Mouse (Mus musculus): ENCODE measurements at regions not wholly inside any gene's neighbourhood (a gene's known extent, or its start where the extent isn't known, plus 50 kb on each side); places are given as distances from the start of the nearest gene placed in this dataset.
"Not testable (repeated sequence)": the region's sequence is repeated elsewhere in the genome, so short reads cannot be mapped to it uniquely, and the experiment has no call there.

DNA sequence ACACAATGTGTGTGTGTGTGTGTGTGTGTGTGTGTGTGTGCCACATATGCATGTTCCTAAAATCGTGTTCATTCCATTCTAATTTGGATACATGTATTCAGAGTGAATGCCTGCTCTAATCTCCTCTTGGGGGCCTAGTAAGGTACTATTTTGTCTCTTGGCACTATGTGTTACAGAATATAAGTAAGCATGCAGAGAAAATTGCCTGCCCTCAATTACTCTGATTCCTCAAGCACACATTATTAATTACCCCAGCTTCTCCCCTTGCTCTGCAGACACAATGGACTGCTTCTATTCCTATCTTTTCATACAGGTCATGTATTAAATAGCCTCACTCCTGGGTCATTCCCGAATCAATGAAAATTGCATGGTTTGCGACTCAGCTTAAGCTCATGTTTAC, 406.3 kb downstream of the Trib2 start:
- DNase-seq (ENCODE audit: low spot score), result no peak

GRCm38 (mm10) chr12:15407577-15407976, 409.1 kb downstream of the Trib2 start:
- not testable (repeated sequence) for DNase-seq (ENCODE audit: low spot score)

GRCm38 (mm10) chr12:15392641-15393040, 424.1 kb downstream of the Trib2 start:
- DNase-seq (ENCODE audit: low spot score), result no peak

DNA sequence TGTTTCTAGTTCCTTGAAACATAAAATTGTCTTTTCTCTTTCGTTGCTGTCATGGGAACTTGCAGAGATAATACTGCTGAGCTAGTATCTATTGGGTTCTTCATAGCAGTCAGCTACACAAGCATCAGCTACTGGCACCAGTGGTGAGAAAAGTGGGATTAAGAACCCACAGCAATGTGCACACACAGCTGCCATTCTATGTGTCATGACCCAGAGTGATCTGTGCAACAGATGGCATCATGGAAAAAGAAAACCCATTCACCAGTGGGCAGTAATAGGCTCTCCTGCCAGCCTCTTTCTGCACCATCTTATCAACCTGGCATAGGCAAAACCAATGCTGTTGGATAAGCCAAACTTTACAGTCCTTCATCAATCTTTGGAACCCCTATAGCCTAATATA, 428.1 kb downstream of the Trib2 start:
- DNase-seq (ENCODE audit: low spot score), result no peak

- no peak for DNase-seq (ENCODE audit: low spot score)
Observed at GRCm38 (mm10) chr12:15357808-15358207, 458.9 kb downstream of the Trib2 start.

GRCm38 (mm10) chr12:15320697-15321449, 495.8 kb downstream of the Trib2 start:
- DNase-seq (ENCODE audit: low spot score), result no peak

- DNase-seq (ENCODE audit: low spot score), result no peak
Observed at GRCm38 (mm10) chr12:15319647-15320046, 497.1 kb downstream of the Trib2 start.

DNA sequence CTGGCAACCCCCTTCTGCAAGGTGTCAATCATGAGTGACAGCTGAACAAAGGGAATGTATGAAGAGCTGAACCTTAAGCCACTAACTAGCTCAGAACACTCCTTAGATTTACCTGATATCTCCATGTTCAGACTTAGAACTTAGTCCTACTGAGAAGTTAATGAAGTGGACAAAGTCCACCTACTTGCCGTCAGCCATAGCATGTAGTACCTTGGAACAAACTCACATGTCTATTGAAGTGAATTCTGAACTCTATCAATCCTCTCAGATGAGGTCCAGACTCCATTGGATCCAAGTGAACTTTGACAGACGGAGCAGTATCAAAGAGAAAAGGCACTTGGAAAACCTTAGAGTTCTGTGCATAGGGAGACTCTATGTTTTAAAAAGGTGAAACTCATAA, 521.8 kb downstream of the Trib2 start:
- no peak for DNase-seq (ENCODE audit: low spot score)

- no peak for DNase-seq (ENCODE audit: low spot score)
Observed at GRCm38 (mm10) chr12:15262165-15262564, 554.6 kb downstream of the Trib2 start.

- DNase-seq (ENCODE audit: low spot score), result no peak
Observed at GRCm38 (mm10) chr12:15261604-15262003, 555.1 kb downstream of the Trib2 start.

DNA sequence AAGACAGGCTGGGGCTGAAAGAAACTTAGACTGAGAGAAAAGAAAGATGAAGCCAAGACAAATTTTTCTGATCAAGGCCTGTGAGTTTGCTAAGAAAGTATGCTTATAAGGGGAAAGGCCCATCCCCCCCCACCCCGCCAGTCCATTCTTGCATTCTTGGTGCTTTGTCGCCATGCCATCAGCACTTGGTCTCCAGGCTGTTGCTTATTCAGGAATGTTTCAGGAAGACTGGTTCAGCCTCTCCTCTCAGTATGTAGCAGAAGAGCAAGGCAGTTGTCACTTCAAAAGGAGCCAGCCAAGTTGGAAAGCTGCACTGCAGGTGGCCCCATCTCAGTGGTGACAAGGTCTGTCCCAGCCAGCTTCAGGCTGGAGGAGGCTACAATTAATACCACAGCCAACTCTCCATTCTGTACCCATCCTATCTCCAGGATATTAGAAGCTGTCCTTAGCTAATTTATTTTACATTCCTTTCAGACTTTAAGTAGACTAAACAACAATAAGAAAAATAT, 555.8 kb downstream of the Trib2 start:
- DNase-seq (ENCODE audit: low spot score), result no peak

GRCm38 (mm10) chr12:15244966-15245365, 571.8 kb downstream of the Trib2 start:
- DNase-seq (ENCODE audit: low spot score), result no peak

- DNase-seq (ENCODE audit: low spot score), result no peak
Observed at GRCm38 (mm10) chr12:15222497-15223170, 594.1 kb downstream of the Trib2 start.

GRCm38 (mm10) chr12:15218504-15218903, 598.2 kb downstream of the Trib2 start:
- no peak for DNase-seq (ENCODE audit: low spot score)

DNA sequence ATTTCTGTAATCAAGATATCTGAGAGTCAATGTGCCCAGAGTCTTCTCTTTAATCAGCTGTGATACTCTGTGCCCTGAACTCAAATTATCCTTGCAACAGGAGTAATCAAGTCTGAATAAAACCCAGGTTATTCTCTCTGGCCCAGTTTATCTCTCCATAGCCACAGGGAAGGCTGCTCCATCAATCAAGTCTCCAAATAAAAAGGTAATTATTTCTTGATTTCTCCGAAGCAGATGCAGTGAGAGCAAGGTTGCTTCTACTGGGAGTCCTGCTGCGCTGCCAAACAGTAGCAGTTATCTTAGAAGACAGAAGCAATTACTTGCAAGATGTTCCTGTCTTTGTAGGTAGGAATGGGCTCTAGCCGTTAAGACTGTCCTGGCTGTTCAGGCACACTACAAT, 600.5 kb downstream of the Trib2 start:
- DNase-seq (ENCODE audit: low spot score), result no peak

GRCm38 (mm10) chr12:15174411-15175041, 642.2 kb downstream of the Trib2 start:
- no peak for DNase-seq (ENCODE audit: low spot score)

GRCm38 (mm10) chr12:15162605-15163004, 654.1 kb downstream of the Trib2 start:
- DNase-seq (ENCODE audit: low spot score), result no peak

DNA sequence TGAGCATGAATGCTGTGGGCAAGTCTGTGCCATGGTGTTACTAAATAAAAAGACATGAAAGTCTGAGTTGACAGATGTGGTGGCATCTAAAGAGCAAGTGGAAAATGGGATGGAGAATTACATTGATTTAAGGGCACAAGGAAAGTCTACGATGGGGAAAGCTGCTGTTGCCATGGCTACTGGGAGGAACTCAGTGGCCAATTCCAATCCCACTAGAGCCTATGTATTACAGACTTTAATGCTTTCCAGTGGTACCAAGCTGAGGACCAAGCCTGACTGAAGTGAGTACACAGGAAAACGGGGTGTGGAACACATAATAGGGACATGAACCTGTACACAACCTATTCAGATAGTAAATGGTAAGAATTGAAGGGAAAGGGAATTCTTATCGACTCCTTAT, 654.9 kb downstream of the Trib2 start:
- DNase-seq (ENCODE audit: low spot score), result no peak

- no peak for DNase-seq (ENCODE audit: low spot score)
Observed at GRCm38 (mm10) chr12:15160478-15160998, 656.2 kb downstream of the Trib2 start.

- no peak for DNase-seq (ENCODE audit: low spot score)
Observed at GRCm38 (mm10) chr12:15146398-15146797, 670.3 kb downstream of the Trib2 start.

- no peak for DNase-seq (ENCODE audit: low spot score)
Observed at GRCm38 (mm10) chr12:15137039-15137438, 679.7 kb downstream of the Trib2 start.

GRCm38 (mm10) chr12:15124179-15124578, 692.5 kb downstream of the Trib2 start:
- DNase-seq (ENCODE audit: low spot score), result no peak

All from heart, adult 8-10 months (tissue).